Mouse (Mus musculus) midbrain, embryonic 16.5 days (tissue): ENCODE results near the gene Vac14. TPM values are rescaled to one million over a fixed set of nuclear protein-coding genes. Genes with fewer than 3 reads are reported as not detected.
A peak's percentile ranks its signal among the peaks of the same experiment; 100 is the strongest.

Source experiments
- ATAC-seq: fragments of 200-750 bp; cut with Nextera tagmentation; 2 replicates; pipeline ENCODE4 v1.8.0; 2017; ENCODE audit warnings: moderate TSS enrichment
- H3K27ac ChIP-seq: fragments of 300-500 bp; sonication (generic); 2 replicates; pipeline ENCODE4 v1.5.1; 2014; ENCODE audit warnings: mild to moderate bottlenecking, low read length, mixed read lengths
- H3K27me3 ChIP-seq: fragments of 300-500 bp; sonication (generic); 2 replicates; pipeline ENCODE4 v1.6.1; 2014; ENCODE audit warnings: low read depth, low read length, mixed read lengths; ENCODE audit not compliant: control insufficient read depth, insufficient read depth
- H3K36me3 ChIP-seq: fragments of 300-500 bp; sonication (generic); 2 replicates; pipeline ENCODE4 v1.6.1; 2014; ENCODE audit warnings: mild to moderate bottlenecking, low read length, moderate library complexity, mixed read lengths; ENCODE audit not compliant: control insufficient read depth, insufficient read depth
- H3K4me1 ChIP-seq: fragments of 300-500 bp; sonication (generic); 2 replicates; pipeline ENCODE4 v1.6.1; 2014; ENCODE audit warnings: mild to moderate bottlenecking, low read length, mixed read lengths; ENCODE audit not compliant: control insufficient read depth, insufficient read depth
- H3K4me2 ChIP-seq: fragments of 300-500 bp; sonication (generic); 2 replicates; pipeline ENCODE4 v1.6.1; 2014; ENCODE audit warnings: mild to moderate bottlenecking, low read length, mixed read lengths
- H3K4me3 ChIP-seq: fragments of 300-500 bp; sonication (generic); 2 replicates; pipeline ENCODE4 v1.5.1; 2014; ENCODE audit warnings: low read depth, mild to moderate bottlenecking, low read length, moderate library complexity, mixed read lengths
- H3K9ac ChIP-seq: fragments of 300-500 bp; sonication (generic); 2 replicates; pipeline ENCODE4 v1.6.1; 2014; ENCODE audit warnings: low read depth, low read length, mixed read lengths
- H3K9me3 ChIP-seq: fragments of 300-500 bp; sonication (generic); replicated peaks from 2 replicates; pipeline ENCODE4 v1.6.1; 2014; ENCODE audit warnings: mild to moderate bottlenecking, low read length, mixed read lengths; ENCODE audit not compliant: control insufficient read depth, poor library complexity, severe bottlenecking
- WGBS: fragments of 180-500 bp; shearing (Covaris S2); extraction: QIAGEN DNeasy Blood & Tissue Kit; methylation state at CpG from one replicate; pipeline ENCODE4 v1.1.7; 2014; 5-methylcytosine and 5-hydroxymethylcytosine counted together
- polyA plus RNA-seq: library from polyadenylated mRNA; unstranded; fragments of >200 nt; fragmentation: Nextera tagmentation; extraction: Ambion mirVana; gene quantifications from 2 replicates; pipeline ENCODE4 v1.2.1, GENCODE M21; 2015

Vac14 gene
- polyA plus RNA-seq, 1 experiment from 2014 or later, result 28.5 TPM

- H3K36me3 ChIP-seq, result peaks cover 3% of the 10 kb centered on the region
- H3K27ac ChIP-seq, result no peak overlapping the region
- H3K4me1 ChIP-seq, result peaks cover 29% of the 10 kb centered on the region
- 91% methylated on average over 7 of the region's 7 CpGs for whole genome bisulfite sequencing
- no peak overlapping the region for H3K9ac ChIP-seq
- no peak overlapping the region for H3K4me3 ChIP-seq
- no peaks in the 10 kb centered on the region for H3K9me3 ChIP-seq
- no peak for ATAC-seq
- H3K27me3 ChIP-seq, result no peaks in the 10 kb centered on the region
- H3K4me2 ChIP-seq, result no peak overlapping the region
Measured at GRCm38 (mm10) chr8:110713073-110713472, 94.7 kb downstream of the Vac14 start.

DNA sequence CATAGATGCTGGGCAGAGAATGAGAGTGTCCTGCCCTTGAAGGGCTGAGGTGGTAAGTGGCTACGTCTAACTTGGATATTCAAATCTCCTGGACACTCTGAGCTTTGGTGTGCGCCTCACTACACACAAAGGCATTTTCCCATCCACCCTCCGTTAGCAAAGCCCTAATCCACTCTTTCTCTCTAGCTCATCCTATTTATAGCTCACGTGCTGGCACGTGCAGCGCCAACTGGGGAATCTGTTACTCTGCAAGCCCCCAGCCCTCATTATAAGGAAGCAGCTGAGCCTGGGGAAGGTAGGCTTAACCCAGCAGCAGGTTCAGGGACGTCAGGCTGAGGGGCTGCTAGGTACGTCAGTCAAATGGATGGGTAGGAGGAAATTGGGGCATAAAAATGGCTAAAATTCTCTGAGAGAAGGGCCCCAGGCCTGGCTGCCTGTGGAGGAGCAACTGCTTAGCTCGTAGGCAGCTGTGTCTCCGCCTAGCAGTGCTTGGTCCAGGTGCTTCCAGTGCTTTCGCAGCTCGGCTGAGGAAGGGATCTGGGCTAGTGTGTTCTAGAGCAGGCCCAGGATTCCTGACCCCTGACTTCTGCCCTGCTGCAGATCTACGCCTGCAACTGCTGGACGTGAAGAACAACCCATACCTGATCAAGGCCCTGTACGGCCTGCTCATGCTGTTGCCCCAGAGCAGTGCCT, 96.6 kb downstream of the Vac14 start:
- peaks cover 3% of the 10 kb centered on the region for H3K36me3 ChIP-seq
- no peaks in the 10 kb centered on the region for H3K9me3 ChIP-seq
- H3K4me1 ChIP-seq, result peaks cover 39% of the 10 kb centered on the region
- H3K4me3 ChIP-seq, result no peak overlapping the region
- ATAC-seq, result no peak
- H3K9ac ChIP-seq, result peak overlapping the region; percentile 11; the same call in 1 of the 2 replicates
- WGBS, result 59% methylated on average over 15 of the region's 15 CpGs
- no peaks in the 10 kb centered on the region for H3K27me3 ChIP-seq
- no peak overlapping the region for H3K4me2 ChIP-seq
- H3K27ac ChIP-seq, result peak overlapping the region; percentile 87

GRCm38 (mm10) chr8:110716075-110716474, 97.7 kb downstream of the Vac14 start:
- no peaks in the 10 kb centered on the region for H3K27me3 ChIP-seq
- whole genome bisulfite sequencing, result 28% methylated on average over 4 of the region's 4 CpGs
- 0 out of 2 replicates have a peak overlapping the region, but pooled peaks have one; percentile 6 for H3K4me2 ChIP-seq
- H3K9ac ChIP-seq, result peak overlapping the region; percentile 2; the same call in 1 of the 2 replicates
- H3K36me3 ChIP-seq, result peaks cover 3% of the 10 kb centered on the region
- no peak overlapping the region for H3K4me3 ChIP-seq
- H3K4me1 ChIP-seq, result peaks cover 47% of the 10 kb centered on the region
- ATAC-seq, result peak; percentile 61
- no peaks in the 10 kb centered on the region for H3K9me3 ChIP-seq
- H3K27ac ChIP-seq, result peak overlapping the region; percentile 87

- H3K4me3 ChIP-seq, result no peak overlapping the region
- H3K27ac ChIP-seq, result no peak overlapping the region; the same call in 1 of the 2 replicates
- H3K4me1 ChIP-seq, result peaks cover 47% of the 10 kb centered on the region
- 0 out of 2 replicates have a peak overlapping the region, but pooled peaks have one; percentile 2 for H3K9ac ChIP-seq
- no peak for ATAC-seq
- WGBS, result 76% methylated on average over 7 of the region's 7 CpGs
- peaks cover 3% of the 10 kb centered on the region; the same call in 1 of the 2 replicates for H3K36me3 ChIP-seq
- no peak overlapping the region for H3K4me2 ChIP-seq
- no peaks in the 10 kb centered on the region for H3K9me3 ChIP-seq
- no peaks in the 10 kb centered on the region for H3K27me3 ChIP-seq
Measured at GRCm38 (mm10) chr8:110717131-110717530, 98.7 kb downstream of the Vac14 start.

DNA sequence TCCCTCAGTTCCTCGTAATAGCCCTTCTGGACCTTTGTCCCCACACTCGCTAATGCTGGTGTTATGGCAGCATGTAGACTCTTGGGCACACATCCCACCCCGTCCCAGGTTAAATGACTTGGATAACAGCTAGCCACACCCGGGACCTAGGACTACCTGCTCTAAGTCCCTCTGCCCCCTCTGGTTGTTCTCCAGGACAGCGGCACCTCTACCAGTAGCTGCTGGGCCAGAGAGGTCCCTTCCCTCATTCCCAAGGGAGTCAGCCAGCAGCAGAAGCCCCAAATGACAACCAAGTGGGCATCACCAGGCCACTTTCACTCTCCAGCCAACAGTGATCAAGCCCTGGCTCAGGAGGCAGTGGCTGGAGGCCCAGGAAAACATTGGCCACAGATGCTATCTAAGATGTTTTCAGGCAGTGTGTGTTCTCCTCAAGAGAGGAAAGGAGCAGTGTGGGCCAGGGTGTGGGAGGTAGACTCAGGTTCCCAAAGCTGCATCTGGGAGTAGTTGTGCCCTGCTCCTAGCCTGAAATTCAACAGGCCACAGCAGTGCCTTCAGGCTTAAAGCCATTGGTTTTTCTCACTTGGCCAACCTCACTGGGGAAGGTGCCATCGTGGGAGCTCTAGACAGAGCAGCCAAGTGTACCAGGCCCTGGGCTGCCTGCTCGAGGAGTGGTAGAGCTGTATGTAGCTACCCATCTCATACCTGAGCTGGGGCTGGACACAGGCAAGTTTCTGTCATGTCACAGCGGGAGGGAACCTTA, 100.0 kb downstream of the Vac14 start:
- Histone ChIP-seq H3K9ac (no peak overlapping the region), H3K36me3 (no peaks in the 10 kb centered on the region; the same call in 1 of the 2 replicates), H3K4me1 (peaks cover 58% of the 10 kb centered on the region), H3K4me3 (no peak overlapping the region), H3K27me3 (no peaks in the 10 kb centered on the region), H3K4me2 (no peak overlapping the region), H3K9me3 (no peaks in the 10 kb centered on the region), H3K27ac (no peak overlapping the region)
- WGBS, result 87% methylated on average over 8 of the region's 8 CpGs
- no peak for ATAC-seq

DNA sequence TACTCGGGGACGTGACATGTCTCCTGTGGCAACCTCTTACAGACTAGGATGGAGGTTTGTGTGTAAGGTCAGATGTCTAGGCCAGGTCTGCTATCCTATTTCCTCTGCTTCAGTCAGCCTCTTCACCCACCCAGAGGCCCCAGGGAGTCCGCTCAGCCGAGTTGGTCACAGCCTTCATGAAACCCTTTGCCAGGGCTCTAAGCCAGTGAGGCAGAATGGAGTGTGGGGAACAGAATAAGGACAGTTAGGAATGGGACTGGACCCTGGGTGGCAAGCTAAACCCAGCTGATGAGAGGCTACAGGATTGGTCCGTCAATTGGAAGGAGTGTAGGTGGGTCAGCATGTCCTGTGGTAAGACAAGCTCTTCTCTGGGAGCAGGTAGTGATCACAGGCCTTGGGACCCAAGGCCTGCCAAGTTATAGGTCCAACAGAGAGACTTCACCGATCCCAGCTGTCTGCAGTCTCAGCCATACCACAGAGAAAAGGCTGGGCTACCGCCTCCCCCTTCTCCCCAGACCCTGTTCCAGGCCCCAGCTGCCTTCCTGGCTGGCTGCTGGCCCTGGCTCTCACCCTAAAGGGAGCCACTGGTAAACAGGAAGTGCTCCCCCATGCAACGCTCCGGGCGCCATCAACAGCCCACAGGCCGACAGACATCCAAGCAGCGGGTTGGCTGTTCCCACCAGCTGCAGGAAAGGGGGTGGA, 100.7 kb downstream of the Vac14 start:
- no peak overlapping the region; the same call in 1 of the 2 replicates for H3K4me2 ChIP-seq
- ATAC-seq, result no peak
- H3K9ac ChIP-seq, result peak overlapping the region; percentile 42; the same call in 1 of the 2 replicates
- no peak overlapping the region for H3K4me3 ChIP-seq
- H3K9me3 ChIP-seq, result no peaks in the 10 kb centered on the region
- H3K36me3 ChIP-seq, result no peaks in the 10 kb centered on the region
- H3K27ac ChIP-seq, result peak overlapping the region; percentile 97; the same call in 1 of the 2 replicates
- 55% methylated on average over 12 of the region's 12 CpGs for WGBS
- H3K4me1 ChIP-seq, result peaks cover 65% of the 10 kb centered on the region
- no peaks in the 10 kb centered on the region for H3K27me3 ChIP-seq

DNA sequence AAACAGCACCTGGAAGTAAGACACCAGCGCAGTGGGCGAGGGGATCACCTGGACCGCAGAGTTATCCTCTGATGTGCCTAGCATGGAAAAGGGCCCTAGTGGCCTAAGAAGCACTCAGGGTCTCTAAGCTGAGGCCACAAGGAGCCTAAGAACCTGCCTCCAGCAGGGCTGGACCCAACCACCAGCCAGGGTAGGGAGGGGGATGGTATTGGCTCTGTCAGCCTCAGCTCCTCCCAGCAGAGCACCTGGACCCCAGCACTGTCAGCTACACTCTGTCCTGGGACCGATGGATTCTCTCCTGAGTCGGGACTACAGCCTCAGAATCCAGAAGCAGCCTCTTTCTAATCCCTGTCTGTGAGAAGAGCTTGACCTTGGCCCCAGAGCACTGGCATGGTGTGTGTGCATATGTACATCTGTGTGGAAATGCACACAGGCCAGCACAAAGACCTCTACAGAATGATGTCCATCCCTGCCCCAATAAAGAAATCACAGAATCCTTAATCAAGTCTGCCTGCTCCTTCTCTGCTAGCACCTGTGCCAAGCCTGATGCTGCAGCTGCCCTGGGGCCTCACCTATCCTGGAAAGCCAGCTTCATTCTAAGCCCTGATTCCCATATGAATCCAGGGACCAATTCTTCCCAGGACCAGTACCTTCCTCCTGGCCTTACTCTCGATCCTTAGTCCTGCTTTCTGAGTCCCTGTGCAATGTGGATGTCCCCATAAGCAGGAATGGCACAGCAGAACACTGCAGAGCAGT, 101.7 kb downstream of the Vac14 start:
- Histone ChIP-seq H3K4me3 (peak overlapping the region; percentile 89), H3K4me1 (peaks cover 68% of the 10 kb centered on the region)
- 48% methylated on average over 6 of the region's 6 CpGs for WGBS

More for the DNA sequence above, 101.7 kb downstream of the Vac14 start:
- H3K36me3 ChIP-seq, result no peaks in the 10 kb centered on the region
- H3K27ac ChIP-seq, result peak overlapping the region; percentile 97
- H3K9me3 ChIP-seq, result no peaks in the 10 kb centered on the region
- H3K9ac ChIP-seq, result peak overlapping the region; percentile 99
- H3K27me3 ChIP-seq, result no peaks in the 10 kb centered on the region
- no peak for ATAC-seq
- H3K4me2 ChIP-seq, result peak overlapping the region; percentile 97
